Mouse (Mus musculus) G1E (cell line): ENCODE measurements at regions not wholly inside any gene's neighbourhood (a gene's known extent, or its start where the extent isn't known, plus 50 kb on each side); places are given as distances from the start of the nearest gene placed in this dataset.

ENCODE experiments used
- CTCF ChIP-seq: IDR thresholded peaks from 2 replicates; pipeline ENCODE4 v1.5.1; 2012; ENCODE audit warnings: low read depth, low read length, inconsistent platforms, mixed read lengths
- GATA1 ChIP-seq: IDR thresholded peaks from 2 replicates; pipeline ENCODE4 v1.6.1; 2012; ENCODE audit warnings: borderline replicate concordance, low read length, inconsistent platforms, mixed read lengths
- GATA2 ChIP-seq: IDR thresholded peaks from 2 replicates; pipeline ENCODE4 v1.6.1; 2012; ENCODE audit warnings: low read depth, low read length, inconsistent platforms, borderline replicate concordance
- POLR2AphosphoS5 ChIP-seq: IDR thresholded peaks from 2 replicates; pipeline ENCODE4 v1.6.1; 2012; ENCODE audit warnings: low read depth, low read length, inconsistent platforms; ENCODE audit not compliant: insufficient replicate concordance
- TAL1 ChIP-seq: conservative IDR thresholded peaks from 2 replicates; pipeline ENCODE4 v1.6.1; 2012; ENCODE audit warnings: low read depth, low read length, inconsistent platforms, mixed read lengths

GRCm38 (mm10) chr11:64925970-64926369 is 52.9 kb upstream of the Elac2 start:
- no peak for TF ChIP-seq CTCF
- no peak for TF ChIP-seq TAL1
- no peak for TF ChIP-seq GATA1
- TF ChIP-seq POLR2AphosphoS5 = no peak
- TF ChIP-seq GATA2 = no peak
